Mouse (Mus musculus) cerebellum, adult 9-11 months (tissue): Measurements from ENCODE around the gene Dgkz.
A peak's percentile ranks its signal among the peaks of the same experiment; 100 is the strongest.

Experiments used
- DNase-seq: peaks from one replicate; pipeline ENCODE4 v3.0.0; 2022

The Dgkz gene

DNA sequence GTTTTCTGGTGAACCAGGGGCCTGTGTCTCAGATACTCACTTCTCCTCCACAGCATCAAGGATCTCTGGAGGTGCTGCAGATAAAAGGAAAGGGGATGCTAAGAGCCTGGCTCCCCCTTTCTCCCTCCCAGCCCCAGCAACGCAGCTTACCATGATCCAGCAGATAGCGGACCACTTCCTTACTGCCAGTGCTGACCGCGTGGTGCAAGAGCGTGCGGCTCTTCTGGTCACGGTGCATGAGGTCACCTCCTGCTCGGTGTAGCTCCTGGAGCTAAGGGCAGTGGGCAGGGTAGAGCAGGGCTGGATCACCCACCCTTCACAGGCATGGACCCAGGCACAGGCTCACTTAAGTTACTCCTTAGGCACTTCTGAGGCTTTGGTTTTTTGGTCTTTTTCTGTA, 41.6 kb downstream of the Dgkz start:
- no peak for DNase-seq

DNA sequence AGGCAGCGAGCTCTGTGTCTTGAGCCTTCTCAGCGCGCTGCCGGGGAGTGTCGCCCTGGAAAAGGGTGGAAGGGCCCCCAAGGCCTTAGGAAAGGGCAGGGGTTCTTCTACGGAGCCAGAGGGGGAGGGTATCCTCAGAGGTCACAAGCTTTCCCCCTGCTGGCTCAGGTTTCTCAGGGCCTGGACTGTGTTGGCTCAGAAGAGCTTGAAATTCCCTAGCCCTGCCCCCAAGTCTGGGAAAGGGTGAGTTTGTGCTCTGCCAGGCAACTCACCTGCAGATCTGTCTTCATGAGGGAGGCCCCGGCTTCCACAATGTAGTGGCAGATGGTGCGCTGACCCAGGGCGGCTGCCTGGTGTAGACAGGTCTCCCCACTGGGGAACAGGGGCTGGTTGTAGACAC, 42.2 kb downstream of the Dgkz start:
- DNase-seq = peak; percentile 90

DNA sequence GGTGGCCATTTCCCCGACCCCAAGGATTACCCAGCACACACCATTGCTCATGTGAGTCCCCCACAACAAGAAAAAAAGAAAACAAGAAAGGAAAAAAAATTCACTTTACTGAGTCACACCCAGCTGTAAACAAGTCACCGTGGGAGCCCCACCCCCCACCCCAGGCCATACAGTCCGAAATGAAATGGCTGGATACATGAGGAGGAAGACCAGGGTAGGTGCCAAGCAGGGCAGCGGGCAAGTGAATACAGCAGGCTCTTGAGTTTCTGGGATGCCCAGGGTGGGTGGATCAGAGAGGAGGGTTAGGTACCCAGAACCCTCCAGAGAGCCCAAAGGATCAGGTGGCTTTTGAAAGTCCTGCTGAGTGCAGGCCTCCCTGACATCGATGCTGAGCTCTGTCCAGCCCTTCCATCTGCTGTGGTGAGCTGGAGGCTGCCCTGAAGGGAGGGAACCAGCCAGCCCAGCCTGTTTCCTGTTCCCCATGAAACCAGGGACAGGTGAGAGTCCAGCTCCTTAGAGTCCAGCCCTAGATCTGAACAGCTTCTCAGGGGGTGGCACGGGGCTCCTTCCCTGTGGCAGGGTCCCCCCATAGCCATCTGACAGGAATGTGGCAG, 42.8 kb downstream of the Dgkz start:
- peak; percentile 82 for DNase-seq

GRCm38 (mm10) chr2:91932160-91932711, 43.4 kb downstream of the Dgkz start, which contains the start of gene Mdk:
TSS of gene Mdk (minus strand) at chr2:91932297.
- DNase-seq = peak; percentile 57

- peak; percentile 60 for DNase-seq
Measured at GRCm38 (mm10) chr2:91931328-91932159, 44.1 kb downstream of the Dgkz start.

DNA sequence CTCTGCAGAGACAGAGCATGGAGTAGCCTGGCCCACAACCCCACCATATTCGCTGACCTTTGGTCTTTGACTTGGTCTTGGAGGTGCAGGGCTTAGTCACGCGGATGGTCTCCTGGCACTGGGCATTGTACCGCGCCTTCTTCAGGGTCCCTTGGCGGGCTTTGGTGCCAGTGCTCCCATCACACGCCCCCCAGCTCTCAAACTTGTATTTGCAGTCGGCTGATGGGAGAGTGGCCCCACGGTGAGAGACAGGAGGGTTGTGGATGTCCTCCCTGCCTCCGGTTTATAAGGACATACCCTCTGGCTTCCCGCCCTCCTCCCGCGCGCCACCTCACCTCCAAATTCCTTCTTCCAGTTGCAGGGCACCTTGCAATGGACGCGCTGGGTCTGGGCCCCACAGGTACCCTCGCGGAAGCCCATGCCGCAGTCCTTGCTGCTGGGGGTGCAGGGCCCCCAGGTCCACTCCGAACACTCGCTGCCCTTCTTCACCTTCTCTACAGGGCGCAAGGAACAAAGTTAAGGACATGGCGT, 44.8 kb downstream of the Dgkz start:
- peak; percentile 64 for DNase-seq

DNA sequence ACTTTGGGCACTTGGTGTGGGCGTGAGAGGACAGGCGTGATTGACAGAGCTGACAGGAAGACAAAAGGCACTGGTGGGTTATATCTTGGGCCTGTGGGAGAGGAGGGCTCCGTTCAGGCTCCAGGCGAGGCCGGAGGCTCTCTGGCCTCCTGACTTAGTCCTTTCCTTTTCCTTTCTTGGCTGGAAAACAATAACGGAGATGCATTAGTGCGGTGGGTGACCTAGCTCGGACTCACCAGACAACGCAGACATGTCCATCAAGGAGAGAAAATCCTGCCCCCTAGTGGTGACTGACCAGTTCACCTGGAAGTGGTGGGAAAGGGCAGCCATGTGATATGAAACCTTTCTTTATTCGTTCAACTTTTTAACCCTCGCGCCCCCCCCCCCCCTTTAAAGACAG, 45.7 kb downstream of the Dgkz start:
- peak; percentile 78 for DNase-seq

- peak; percentile 22 for DNase-seq
Measured at GRCm38 (mm10) chr2:91929455-91929854, 46.2 kb downstream of the Dgkz start.

GRCm38 (mm10) chr2:91928534-91929350, 46.9 kb downstream of the Dgkz start:
- peak; percentile 70 for DNase-seq

GRCm38 (mm10) chr2:91927826-91928533, 47.7 kb downstream of the Dgkz start:
- DNase-seq = peak; percentile 87

- DNase-seq = no peak
Measured at GRCm38 (mm10) chr2:91926949-91927348, 48.7 kb downstream of the Dgkz start, which contains the start of gene Chrm4. TSS of gene Chrm4 (plus strand) at chr2:91927249.

DNA sequence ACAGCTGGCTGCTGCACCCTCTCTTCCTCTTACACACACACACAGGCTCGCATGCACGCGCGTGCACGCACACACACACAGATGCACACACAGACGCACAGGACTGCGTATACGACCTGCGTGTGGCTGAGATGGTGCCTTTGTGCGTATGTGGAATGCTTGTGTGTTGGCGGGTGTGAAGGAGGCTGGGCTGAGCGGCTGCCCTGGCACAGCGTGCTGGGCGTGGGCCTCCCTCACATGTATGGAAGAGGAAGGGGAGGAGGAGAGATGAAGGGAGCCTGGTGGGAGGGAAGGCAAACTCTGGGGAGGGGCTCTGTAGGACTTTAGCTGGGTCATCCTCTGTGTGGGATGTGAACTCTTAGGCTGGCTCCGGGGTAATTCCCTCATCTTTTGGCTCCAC, 50.2 kb downstream of the Dgkz start:
- DNase-seq = peak; percentile 32

- no peak for DNase-seq
Measured at GRCm38 (mm10) chr2:91924726-91925125, 50.9 kb downstream of the Dgkz start.

GRCm38 (mm10) chr2:91923415-91924337, 52.0 kb downstream of the Dgkz start:
- peak; percentile 75 for DNase-seq

- DNase-seq = no peak
Measured at GRCm38 (mm10) chr2:91922586-91923414, 52.9 kb downstream of the Dgkz start.

GRCm38 (mm10) chr2:91921790-91922570, 53.7 kb downstream of the Dgkz start:
- DNase-seq = peak; percentile 65

GRCm38 (mm10) chr2:91921181-91921789, 54.4 kb downstream of the Dgkz start:
- DNase-seq = no peak

- DNase-seq = no peak
Measured at GRCm38 (mm10) chr2:91920130-91920529, 55.5 kb downstream of the Dgkz start.

DNA sequence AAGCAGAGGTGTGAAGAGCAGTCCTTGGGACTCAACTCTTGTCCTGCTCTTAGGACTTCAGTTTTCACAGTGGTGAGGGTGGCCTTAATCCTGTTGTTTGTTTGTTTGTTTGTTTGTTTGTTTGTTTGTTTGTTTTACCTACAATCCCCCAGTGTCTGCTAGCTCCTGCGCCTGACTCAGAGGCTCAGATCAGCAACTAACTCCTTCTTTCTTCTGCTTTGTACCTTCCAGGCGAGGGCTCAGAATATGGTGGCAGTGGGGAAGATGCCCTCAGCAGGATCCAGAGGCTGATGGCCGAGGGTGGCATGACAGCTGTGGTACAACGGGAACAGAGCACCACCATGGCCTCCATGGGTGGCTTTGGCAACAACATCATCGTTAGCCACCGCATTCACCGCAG, 58.6 kb downstream of the Dgkz start:
- no peak for DNase-seq
